Mouse (Mus musculus) forebrain, postnatal 0 days (tissue): ENCODE measurements around the gene Tnip3. TPM values are rescaled to one million over a fixed set of nuclear protein-coding genes. Genes with fewer than 3 reads are reported as not detected.
A peak's percentile ranks its signal among the peaks of the same experiment; 100 is the strongest.

ENCODE experiments used
- ATAC-seq: fragments of 200-750 bp; cut with Nextera tagmentation; 2 replicates; pipeline ENCODE4 v1.8.0; 2017; ENCODE audit warnings: mild to moderate bottlenecking, moderate library complexity
- DNase-seq: peaks from one replicate; pipeline ENCODE4 v3.0.0-alpha.2; 2015
- H3K27ac ChIP-seq: fragments of 300-500 bp; sonication (generic); 2 replicates; pipeline ENCODE4 v1.5.1; 2014; ENCODE audit warnings: low read depth, mild to moderate bottlenecking, antibody characterized with exemption, low read length, moderate library complexity, mixed read lengths
- H3K27me3 ChIP-seq: fragments of 300-500 bp; sonication (generic); 2 replicates; pipeline ENCODE4 v1.6.1; 2014; ENCODE audit warnings: mild to moderate bottlenecking, low read length, mixed read lengths; ENCODE audit not compliant: insufficient read depth
- H3K36me3 ChIP-seq: fragments of 300-500 bp; sonication (generic); 2 replicates; pipeline ENCODE4 v1.6.1; 2014; ENCODE audit warnings: mild to moderate bottlenecking, moderate library complexity; ENCODE audit not compliant: insufficient read depth
- H3K4me1 ChIP-seq: fragments of 300-500 bp; sonication (generic); 2 replicates; pipeline ENCODE4 v1.6.1; 2014; ENCODE audit warnings: antibody characterized with exemption; ENCODE audit not compliant: insufficient read depth
- H3K4me2 ChIP-seq: fragments of 300-500 bp; sonication (generic); 2 replicates; pipeline ENCODE4 v1.6.1; 2014; ENCODE audit warnings: low read depth, mild to moderate bottlenecking, moderate library complexity
- H3K4me3 ChIP-seq: fragments of 300-500 bp; sonication (generic); 2 replicates; pipeline ENCODE4 v1.5.1; 2014; ENCODE audit warnings: low read depth, low read length, mixed read lengths
- H3K9ac ChIP-seq: fragments of 300-500 bp; sonication (generic); 2 replicates; pipeline ENCODE4 v1.6.1; 2014; ENCODE audit warnings: mild to moderate bottlenecking
- H3K9me3 ChIP-seq: fragments of 300-500 bp; sonication (generic); 2 replicates; pipeline ENCODE4 v1.6.1; 2016; ENCODE audit warnings: low read length
- CTCF ChIP-seq: sonication (generic); IDR thresholded peaks from 2 replicates; pipeline ENCODE4 v1.5.1; 2016; ENCODE audit warnings: antibody characterized with exemption, control low read depth, low read depth
- WGBS: fragments of 180-500 bp; shearing (Covaris S2); extraction: QIAGEN DNeasy Blood & Tissue Kit; methylation state at CpG from one replicate; pipeline ENCODE4 v1.1.7; 2014; 5-methylcytosine and 5-hydroxymethylcytosine counted together
- polyA plus RNA-seq: library from polyadenylated mRNA; unstranded; fragments of >200 nt; fragmentation: Nextera tagmentation; extraction: Ambion mirVana; gene quantifications from 2 replicates; pipeline ENCODE4 v1.2.1, GENCODE M21; 2015
- total RNA-seq: library from RNA; depleted of rRNA; stranded (reverse); fragments of >200 nt; gene quantifications from 2 replicates; pipeline ENCODE4 v1.2.3, GENCODE M21; 2014

The Tnip3 gene
- total and polyA plus RNA-seq, 2 experiments from 2014 or later: 0.07 TPM; not detected in 1

- Histone ChIP-seq H3K4me2 (no peak overlapping the region), H3K27ac (no peak overlapping the region), H3K4me1 (no peaks in the 10 kb centered on the region), H3K4me3 (no peak overlapping the region), H3K9me3 (no peaks in the 10 kb centered on the region), H3K27me3 (no peaks in the 10 kb centered on the region), H3K36me3 (no peaks in the 10 kb centered on the region), H3K9ac (no peak overlapping the region)
- no peak for TF ChIP-seq CTCF
- 72% methylated on average over 4 of the region's 4 CpGs for WGBS
- no peak for ATAC-seq
- no peak for DNase-seq
These were observed 90.5 kb downstream of the Tnip3 start for GRCm38 (mm10) chr6:65615641-65616040.

- no peak for TF ChIP-seq CTCF
- no peak overlapping the region for H3K4me2 ChIP-seq
These were observed 96.1 kb downstream of the Tnip3 start for GRCm38 (mm10) chr6:65621260-65621659.

GRCm38 (mm10) chr6:65623016-65623715 lies 98.1 kb downstream of the Tnip3 start:
- H3K9ac ChIP-seq: no peak overlapping the region
- no peaks in the 10 kb centered on the region for H3K36me3 ChIP-seq
- no peak overlapping the region for H3K4me2 ChIP-seq
- WGBS: 41% methylated on average over 3 of the region's 3 CpGs
- H3K4me3 ChIP-seq: no peak overlapping the region
- ATAC-seq (peak; percentile 16; the same call in 1 of the 2 replicates), DNase-seq (peak; percentile 2)
- no peaks in the 10 kb centered on the region for H3K27me3 ChIP-seq
- H3K4me1 ChIP-seq: no peaks in the 10 kb centered on the region
- H3K27ac ChIP-seq: no peak overlapping the region
- H3K9me3 ChIP-seq: no peaks in the 10 kb centered on the region
- TF ChIP-seq CTCF: no peak

More at GRCm38 (mm10) chr6:65621260-65621659, 96.1 kb downstream of the Tnip3 start:
- Histone ChIP-seq H3K4me3 (no peak overlapping the region), H3K27me3 (no peaks in the 10 kb centered on the region), H3K27ac (no peak overlapping the region), H3K4me1 (no peaks in the 10 kb centered on the region), H3K9me3 (no peaks in the 10 kb centered on the region), H3K9ac (no peak overlapping the region), H3K36me3 (no peaks in the 10 kb centered on the region)
- ATAC-seq (no peak), DNase-seq (no peak)

- no peak overlapping the region for H3K27ac ChIP-seq
- TF ChIP-seq CTCF: no peak
- H3K4me1 ChIP-seq: no peaks in the 10 kb centered on the region
- no peaks in the 10 kb centered on the region for H3K9me3 ChIP-seq
- ATAC-seq (no peak), DNase-seq (no peak)
- H3K4me3 ChIP-seq: no peak overlapping the region
- 97% methylated on average over 2 of the region's 2 CpGs for WGBS
- H3K27me3 ChIP-seq: no peaks in the 10 kb centered on the region
- H3K36me3 ChIP-seq: no peaks in the 10 kb centered on the region
- no peak overlapping the region for H3K9ac ChIP-seq
- H3K4me2 ChIP-seq: no peak overlapping the region
These were observed 105.5 kb downstream of the Tnip3 start for GRCm38 (mm10) chr6:65630578-65630977.

- ATAC-seq: no peak
- Histone ChIP-seq H3K4me2 (no peak overlapping the region), H3K36me3 (no peaks in the 10 kb centered on the region), H3K9ac (no peak overlapping the region), H3K9me3 (no peaks in the 10 kb centered on the region), H3K4me1 (no peaks in the 10 kb centered on the region), H3K4me3 (no peak overlapping the region), H3K27me3 (no peaks in the 10 kb centered on the region), H3K27ac (no peak overlapping the region)
- TF ChIP-seq CTCF: no peak
- no peak for DNase-seq
- 85% methylated on average over 5 of the region's 5 CpGs for WGBS
These were observed 107.1 kb downstream of the Tnip3 start for GRCm38 (mm10) chr6:65632184-65632583.

- H3K27ac ChIP-seq: no peak overlapping the region
- no peak overlapping the region for H3K4me2 ChIP-seq
- H3K36me3 ChIP-seq: no peaks in the 10 kb centered on the region
- TF ChIP-seq CTCF: no peak
- no peaks in the 10 kb centered on the region for H3K27me3 ChIP-seq
- DNase-seq (no peak), ATAC-seq (no peak)
- H3K4me1 ChIP-seq: no peaks in the 10 kb centered on the region
- no peak overlapping the region for H3K9ac ChIP-seq
- no peaks in the 10 kb centered on the region for H3K9me3 ChIP-seq
- H3K4me3 ChIP-seq: no peak overlapping the region
These were observed 117.3 kb downstream of the Tnip3 start for GRCm38 (mm10) chr6:65642431-65642830.

GRCm38 (mm10) chr6:65644110-65644509 lies 119.0 kb downstream of the Tnip3 start:
- H3K4me2 ChIP-seq: no peak overlapping the region
- H3K9ac ChIP-seq: no peak overlapping the region
- no peaks in the 10 kb centered on the region for H3K4me1 ChIP-seq
- 20% methylated on average over 4 of the region's 4 CpGs for WGBS
- no peak overlapping the region for H3K4me3 ChIP-seq
- TF ChIP-seq CTCF: no peak
- no peak overlapping the region for H3K27ac ChIP-seq
- DNase-seq (no peak), ATAC-seq (no peak)
- no peaks in the 10 kb centered on the region for H3K36me3 ChIP-seq
- no peaks in the 10 kb centered on the region for H3K27me3 ChIP-seq
- no peaks in the 10 kb centered on the region for H3K9me3 ChIP-seq

GRCm38 (mm10) chr6:65646408-65646807 lies 121.3 kb downstream of the Tnip3 start:
- H3K27me3 ChIP-seq: no peaks in the 10 kb centered on the region
- no peak overlapping the region for H3K4me3 ChIP-seq
- no peaks in the 10 kb centered on the region for H3K36me3 ChIP-seq
- H3K4me1 ChIP-seq: no peaks in the 10 kb centered on the region
- no peak overlapping the region for H3K27ac ChIP-seq
- no peak for TF ChIP-seq CTCF
- WGBS: 81% methylated on average over 3 of the region's 3 CpGs
- no peak overlapping the region for H3K9ac ChIP-seq
- no peaks in the 10 kb centered on the region for H3K9me3 ChIP-seq
- no peak for ATAC-seq
- H3K4me2 ChIP-seq: no peak overlapping the region
- DNase-seq: no peak
